Mouse (Mus musculus) embryonic fibroblast, embryonic 13.5 days (primary cell): ENCODE measurements around the gene Pbx4.
A peak's percentile ranks its signal among the peaks of the same experiment; 100 is the strongest.

ENCODE experiments used
- CTCF ChIP-seq: IDR thresholded peaks from 2 replicates; pipeline ENCODE4 v1.5.1; 2011; ENCODE audit warnings: mild to moderate bottlenecking, control low read depth, low read length, moderate library complexity, borderline replicate concordance; ENCODE audit not compliant: insufficient read depth
- POLR2A ChIP-seq: IDR thresholded peaks from 2 replicates; pipeline ENCODE4 v1.6.1; 2011; ENCODE audit warnings: low read depth, mild to moderate bottlenecking, control low read depth, low read length, moderate library complexity

- TF ChIP-seq CTCF, result peak; percentile 59; the same call in 1 of the 2 replicates
- TF ChIP-seq POLR2A, result no peak
Measured at GRCm38 (mm10) chr8:69874155-69874554, 41.9 kb downstream of the Pbx4 start.
